Mouse (Mus musculus): ENCODE data around the gene Napa.

DNA sequence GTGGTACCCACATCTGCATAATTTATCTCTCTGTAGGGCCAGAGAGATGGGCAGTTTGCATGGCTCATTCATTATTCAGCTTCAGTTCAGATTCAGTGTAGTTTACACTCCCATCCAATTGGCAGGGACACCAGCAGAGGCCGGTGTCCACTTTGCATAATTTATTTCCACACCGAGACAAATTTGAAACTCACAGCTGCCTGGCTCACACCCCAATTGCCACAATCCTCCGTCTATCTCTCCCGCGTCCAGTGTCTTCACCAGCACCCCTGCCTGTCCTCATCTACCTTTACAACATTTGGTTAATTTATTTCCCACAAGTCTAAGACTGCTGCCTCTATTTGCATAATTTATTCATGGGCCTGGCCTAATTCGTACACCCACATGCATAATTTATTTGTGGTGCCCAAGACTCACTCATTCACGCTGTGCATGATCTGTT, 36.7 kb downstream of the Napa start:
- no peak for TF ChIP-seq CTCF (IDR thresholded peaks at IDR 0.05; ENCODE audit: low read depth)
- TF ChIP-seq EP300 (IDR thresholded peaks at IDR 0.05; ENCODE audit: low read depth), result no peak
